Comparison of ENCODE assay signal across 8 mouse cellular contexts in the genomic region with DNA sequence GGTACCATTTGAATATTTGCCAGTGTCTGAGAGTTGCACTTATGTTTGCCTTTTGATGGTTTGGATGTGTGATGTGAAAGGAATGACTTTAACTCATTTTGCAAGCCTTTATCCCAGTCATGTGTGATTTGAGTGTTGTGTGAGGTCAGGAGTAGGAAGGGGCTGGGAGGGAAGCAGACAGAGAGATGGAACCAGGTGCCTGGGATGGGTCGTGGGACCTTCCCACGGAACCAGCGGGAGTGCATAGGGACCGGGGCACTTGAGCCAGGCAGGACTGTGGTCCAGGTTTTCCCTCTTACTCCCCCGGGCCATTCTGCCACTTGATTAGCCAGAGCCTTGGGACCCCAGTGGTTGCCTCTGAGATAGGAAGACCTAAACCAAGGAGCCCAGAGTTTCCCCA. TPM values are rescaled to one million over a fixed set of nuclear protein-coding genes. Genes with fewer than 3 reads are reported as not detected.
DNase-seq lines count a peak whose midpoint lies in the region; ATAC-seq lines count a peak whose summit lies in the region.

No protein-coding gene starts in this region.

- H3K27ac ChIP-seq in intestine, embryonic 16.5 days (ENCODE audit: low read length): 0 out of 2 replicates have a peak overlapping the region, but pooled peaks have one; percentile 45
- H3K27ac ChIP-seq in neural tube, embryonic 14.5 days (ENCODE audit: low read depth, low read length): peak overlapping the region; percentile 96; the same call in 1 of the 2 replicates

- peaks cover 10% of the 10 kb centered on the region for H3K4me1 ChIP-seq in intestine, embryonic 16.5 days (ENCODE audit: control insufficient read depth, insufficient read depth, low read length)
- peaks cover 11% of the 10 kb centered on the region; the same call in 1 of the 2 replicates for H3K4me1 ChIP-seq in neural tube, embryonic 14.5 days (ENCODE audit: control insufficient read depth, insufficient read depth, low read length)

- peak; percentile 35 for ATAC-seq in intestine, embryonic 16.5 days
- peak; percentile 49 for ATAC-seq in neural tube, embryonic 14.5 days (ENCODE audit: low read depth)

- no peaks in the 10 kb centered on the region for H3K36me3 ChIP-seq in intestine, embryonic 16.5 days (ENCODE audit: control insufficient read depth, insufficient read depth, low read length)
- H3K36me3 ChIP-seq in neural tube, embryonic 14.5 days (ENCODE audit: control insufficient read depth, insufficient read depth, low read length): no peaks in the 10 kb centered on the region

- peak overlapping the region; percentile 71 for H3K4me3 ChIP-seq in intestine, embryonic 16.5 days (ENCODE audit: low read length)
- peak overlapping the region; percentile 86 for H3K4me3 ChIP-seq in neural tube, embryonic 14.5 days (ENCODE audit: low read depth, low read length)

- peak overlapping the region; percentile 59 for H3K4me2 ChIP-seq in intestine, embryonic 16.5 days (ENCODE audit: low read depth, low read length)
- H3K4me2 ChIP-seq in neural tube, embryonic 14.5 days (ENCODE audit: low read depth, low read length): peak overlapping the region; percentile 52

- H3K9me3 ChIP-seq in intestine, embryonic 16.5 days (ENCODE audit: control insufficient read depth, low read length): no peaks in the 10 kb centered on the region
- H3K9me3 ChIP-seq in neural tube, embryonic 14.5 days (ENCODE audit: control insufficient read depth, low read length): no peaks in the 10 kb centered on the region

- H3K27me3 ChIP-seq in intestine, embryonic 16.5 days (replicated peaks; ENCODE audit: control insufficient read depth, insufficient read depth, low read length): no peaks in the 10 kb centered on the region
- H3K27me3 ChIP-seq in neural tube, embryonic 14.5 days (ENCODE audit: control insufficient read depth, insufficient read depth, low read length): no peaks in the 10 kb centered on the region

- 25% methylated on average over 5 of the region's 5 CpGs for WGBS in intestine, embryonic 16.5 days
- 19% methylated on average over 5 of the region's 5 CpGs for WGBS in neural tube, embryonic 14.5 days

- peak; percentile 24 for DNase-seq in embryo, embryonic 10 days (ENCODE audit: low spot score)
- DNase-seq in embryo, embryonic 9.5 days (ENCODE audit: extremely low spot score): no peak
- peak; percentile 8 for DNase-seq in thymus, postnatal 25 days
- no peak for DNase-seq in thymus, postnatal 0 days (ENCODE audit: low spot score)
- no peak for DNase-seq in left cerebral cortex, adult 8-10 months (ENCODE audit: low spot score in 2 of 2)
- DNase-seq in gastrocnemius, postnatal 25 days: no peak

- H3K9ac ChIP-seq in intestine, embryonic 16.5 days (ENCODE audit: low read depth, low read length): peak overlapping the region; percentile 88
- H3K9ac ChIP-seq in neural tube, embryonic 14.5 days (replicated peaks; ENCODE audit: low read depth, low read length): peak overlapping the region; percentile 93

RNA-seq across cellular contexts. Expression of gene Nprl3, which starts 0.5 kb away (rescaled TPM):
- polyA plus RNA-seq in thymus, postnatal 0 days (2015; fragmentation: Nextera tagmentation; extraction: Ambion mirVana): 38.5 and 39.4 TPM in 2 replicates
- polyA plus RNA-seq in intestine, embryonic 16.5 days (2015; fragmentation: Nextera tagmentation; extraction: Ambion mirVana): 28.3 and 34.6 TPM in 2 replicates
- 32.7 and 38.3 TPM in 2 replicates for polyA plus RNA-seq in neural tube, embryonic 14.5 days (2014; fragmentation: Nextera tagmentation; extraction: Ambion mirVana)
- 10 to 100 TPM; 55.3 to 63.7 (median 60.5) TPM for total RNA-seq in left cerebral cortex, adult 8-10 months (2022)
- 10 to 100 TPM; 21.7 to 23.3 TPM for total RNA-seq in gastrocnemius, postnatal 25 days (2021)

RNA-seq across cellular contexts. Expression of gene Hba-x, which starts 8.2 kb away (rescaled TPM):
- polyA plus RNA-seq in thymus, postnatal 0 days (2015; fragmentation: Nextera tagmentation; extraction: Ambion mirVana): 1.9 and 2.2 TPM in 2 replicates
- 11.6 and 16.4 TPM in 2 replicates for polyA plus RNA-seq in intestine, embryonic 16.5 days (2015; fragmentation: Nextera tagmentation; extraction: Ambion mirVana)
- polyA plus RNA-seq in neural tube, embryonic 14.5 days (2014; fragmentation: Nextera tagmentation; extraction: Ambion mirVana): 43.2 and 157 TPM in 2 replicates
- total RNA-seq in left cerebral cortex, adult 8-10 months (2022): not detected
- total RNA-seq in gastrocnemius, postnatal 25 days (2021): not detected

RNA-seq across cellular contexts. Expression of gene Hba-a1, which starts 15.3 kb away (rescaled TPM):
- polyA plus RNA-seq in thymus, postnatal 0 days (2015; fragmentation: Nextera tagmentation; extraction: Ambion mirVana): 616 and 668 TPM in 2 replicates
- polyA plus RNA-seq in intestine, embryonic 16.5 days (2015; fragmentation: Nextera tagmentation; extraction: Ambion mirVana): 3,658 and 4,448 TPM in 2 replicates
- 2,197 and 2,350 TPM in 2 replicates for polyA plus RNA-seq in neural tube, embryonic 14.5 days (2014; fragmentation: Nextera tagmentation; extraction: Ambion mirVana)
- total RNA-seq in left cerebral cortex, adult 8-10 months (2022): 100 to 1,000 TPM; 209 to 396 (median 272) TPM
- total RNA-seq in gastrocnemius, postnatal 25 days (2021): 1,000 to 10,000 TPM in 1 of 2 experiments, 100 to 1,000 TPM in 1; 451 to 2,047 TPM

RNA-seq across cellular contexts. Expression of gene Hbq1b, which starts 18.8 kb away (rescaled TPM):
- polyA plus RNA-seq in thymus, postnatal 0 days (2015; fragmentation: Nextera tagmentation; extraction: Ambion mirVana): 0.33 and 0.34 TPM in 2 replicates
- polyA plus RNA-seq in intestine, embryonic 16.5 days (2015; fragmentation: Nextera tagmentation; extraction: Ambion mirVana): 2.1 and 3.0 TPM in 2 replicates
- 0.96 and 2.7 TPM in 2 replicates for polyA plus RNA-seq in neural tube, embryonic 14.5 days (2014; fragmentation: Nextera tagmentation; extraction: Ambion mirVana)
- under 1 TPM in 2 of 4 experiments, not detected in 2; 0.72 to 0.78 TPM for total RNA-seq in left cerebral cortex, adult 8-10 months (2022)
- not detected for total RNA-seq in gastrocnemius, postnatal 25 days (2021)

RNA-seq across cellular contexts. Expression of gene Hba-a2, which starts 28.3 kb away (rescaled TPM):
- polyA plus RNA-seq in thymus, postnatal 0 days (2015; fragmentation: Nextera tagmentation; extraction: Ambion mirVana): 1,475 and 1,659 TPM in 2 replicates
- polyA plus RNA-seq in intestine, embryonic 16.5 days (2015; fragmentation: Nextera tagmentation; extraction: Ambion mirVana): 9,012 and 11,055 TPM in 2 replicates
- 5,205 and 6,030 TPM in 2 replicates for polyA plus RNA-seq in neural tube, embryonic 14.5 days (2014; fragmentation: Nextera tagmentation; extraction: Ambion mirVana)
- total RNA-seq in left cerebral cortex, adult 8-10 months (2022): 100 to 1,000 TPM; 161 to 321 (median 230) TPM
- total RNA-seq in gastrocnemius, postnatal 25 days (2021): 1,000 to 10,000 TPM in 1 of 2 experiments, 100 to 1,000 TPM in 1; 358 to 1,609 TPM

Comparison
In these comparisons a context has a peak if more than half of its experiments do, and no peak if none do; other contexts are left out.
1. DNase-seq: peak in embryo, embryonic 10 days (single experiment) and thymus, postnatal 25 days (single experiment); none in embryo, embryonic 9.5 days (single experiment), thymus, postnatal 0 days (single experiment), left cerebral cortex, adult 8-10 months (0 of 2) and gastrocnemius, postnatal 25 days (single experiment).